Mouse (Mus musculus) embryonic facial prominence, embryonic 12.5 days (tissue): Measurements from ENCODE around the gene Grrp1. TPM values are rescaled to one million over a fixed set of nuclear protein-coding genes. Genes with fewer than 3 reads are reported as not detected.

Experiments
- ATAC-seq: fragments of 200-750 bp; cut with Nextera tagmentation; 2 replicates; pipeline ENCODE4 v1.8.0; 2017; ENCODE audit not compliant: insufficient number of reproducible peaks, insufficient read depth, low FRiP score, low TSS enrichment
- H3K27ac ChIP-seq: fragments of 300-500 bp; sonication (generic); 2 replicates; pipeline ENCODE4 v1.5.1; 2016; ENCODE audit warnings: mild to moderate bottlenecking
- H3K27me3 ChIP-seq: fragments of 300-500 bp; sonication (generic); 2 replicates; pipeline ENCODE4 v1.6.1; 2016; ENCODE audit warnings: mild to moderate bottlenecking, moderate library complexity
- H3K36me3 ChIP-seq: fragments of 300-500 bp; sonication (generic); 2 replicates; pipeline ENCODE4 v1.6.1; 2016; ENCODE audit warnings: mild to moderate bottlenecking
- H3K4me1 ChIP-seq: fragments of 300-500 bp; sonication (generic); 2 replicates; pipeline ENCODE4 v1.6.1; 2016
- H3K4me2 ChIP-seq: fragments of 300-500 bp; sonication (generic); replicated peaks from 2 replicates; pipeline ENCODE4 v1.6.1; 2016; ENCODE audit warnings: mild to moderate bottlenecking, moderate library complexity
- H3K4me3 ChIP-seq: fragments of 300-500 bp; sonication (generic); 2 replicates; pipeline ENCODE4 v1.5.1; 2016; ENCODE audit warnings: mild to moderate bottlenecking
- H3K9ac ChIP-seq: fragments of 300-500 bp; sonication (generic); 2 replicates; pipeline ENCODE4 v1.6.1; 2016; ENCODE audit warnings: mild to moderate bottlenecking, moderate library complexity
- H3K9me3 ChIP-seq: fragments of 300-500 bp; sonication (generic); 2 replicates; pipeline ENCODE4 v1.6.1; 2016; ENCODE audit warnings: mild to moderate bottlenecking, moderate library complexity
- WGBS: fragments of 180-500 bp; shearing (Covaris S2); methylation state at CpG from one replicate; pipeline ENCODE4 v1.1.7; 2016; 5-methylcytosine and 5-hydroxymethylcytosine counted together
- polyA plus RNA-seq: library from polyadenylated mRNA; unstranded; fragments of >200 nt; fragmentation: Nextera tagmentation; extraction: Ambion mirVana; gene quantifications from 2 replicates; pipeline ENCODE4 v1.2.1, GENCODE M21; 2016

Grrp1 gene
- polyA plus RNA-seq, 1 experiment from 2014 or later: 6.3 TPM

DNA sequence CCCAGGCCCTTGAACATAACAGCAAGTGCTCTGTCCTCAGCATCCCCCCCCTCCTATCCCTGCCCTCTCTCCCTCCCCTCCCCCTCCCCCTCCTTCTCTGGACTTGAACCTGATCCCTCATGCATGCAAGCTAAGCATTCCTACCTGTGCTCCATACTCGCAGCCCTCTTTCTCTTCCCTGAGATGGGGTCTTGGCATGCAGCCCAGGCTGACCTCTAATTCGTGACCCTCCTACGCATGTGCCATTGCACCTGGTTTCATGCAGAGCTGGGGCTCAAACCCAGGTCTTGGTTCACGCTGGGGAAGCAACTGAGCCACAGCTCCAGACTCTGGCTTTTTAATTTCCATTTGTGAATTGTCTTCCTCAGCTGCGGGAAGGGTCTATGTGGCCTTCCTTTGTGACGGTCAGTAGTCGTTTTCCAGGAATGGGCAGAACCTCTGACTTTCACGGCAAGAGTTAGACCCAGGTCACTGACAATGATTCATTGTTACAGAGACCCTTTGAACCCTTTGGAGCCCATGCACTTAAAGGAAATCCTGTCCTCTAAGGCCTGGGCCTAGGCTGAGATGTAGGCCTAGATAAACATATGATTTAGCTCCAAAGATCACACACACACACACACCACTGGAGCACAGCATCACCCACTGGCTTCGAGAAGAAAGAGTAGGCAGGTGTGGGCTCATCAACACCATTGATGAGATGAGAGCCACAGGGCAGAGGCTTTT is 12.1 kb upstream of the Grrp1 start:
- ATAC-seq: no peak
- H3K27ac ChIP-seq: no peak overlapping the region
- no peak overlapping the region for H3K4me2 ChIP-seq
- no peaks in the 10 kb centered on the region for H3K9me3 ChIP-seq
- H3K27me3 ChIP-seq: no peaks in the 10 kb centered on the region
- 52% methylated on average over 9 of the region's 9 CpGs for WGBS
- no peaks in the 10 kb centered on the region for H3K36me3 ChIP-seq
- H3K4me3 ChIP-seq: no peak overlapping the region
- no peaks in the 10 kb centered on the region for H3K4me1 ChIP-seq
- no peak overlapping the region for H3K9ac ChIP-seq

GRCm38 (mm10) chr4:134263191-134263590 is 9.3 kb upstream of the Grrp1 start:
- ATAC-seq: no peak
- Histone ChIP-seq H3K4me3 (no peak overlapping the region), H3K27ac (no peak overlapping the region), H3K4me1 (no peaks in the 10 kb centered on the region; the same call in 1 of the 2 replicates), H3K36me3 (no peaks in the 10 kb centered on the region), H3K27me3 (no peaks in the 10 kb centered on the region), H3K9ac (no peak overlapping the region), H3K9me3 (no peaks in the 10 kb centered on the region), H3K4me2 (no peak overlapping the region)
- WGBS: 29% methylated on average over 6 of the region's 6 CpGs

DNA sequence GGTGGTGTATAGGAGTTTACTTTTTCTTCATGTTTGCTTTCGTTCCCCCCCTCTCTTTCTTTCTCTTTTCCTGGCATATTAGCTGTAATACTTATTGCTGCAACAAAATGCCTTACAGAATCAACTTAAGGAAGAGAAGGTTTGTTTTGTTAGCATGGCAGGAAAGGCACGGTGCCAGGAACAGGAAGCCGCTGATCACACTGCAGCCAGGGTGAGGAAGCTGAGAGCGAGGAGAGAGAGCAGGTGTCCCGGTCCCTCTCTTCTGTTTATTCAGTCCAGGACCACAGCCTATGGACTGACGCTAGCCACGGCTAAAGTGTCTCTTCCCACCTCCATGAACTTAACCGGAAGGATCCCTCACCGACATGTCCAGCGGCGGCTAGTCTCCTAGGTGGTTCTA is 4.4 kb upstream of the Grrp1 start:
- Histone ChIP-seq H3K4me3 (no peak overlapping the region), H3K4me1 (peaks cover 31% of the 10 kb centered on the region), H3K27me3 (peaks cover 20% of the 10 kb centered on the region), H3K9ac (no peak overlapping the region), H3K27ac (0 out of 2 replicates have a peak overlapping the region, but pooled peaks have one; percentile 23), H3K9me3 (no peaks in the 10 kb centered on the region), H3K36me3 (no peaks in the 10 kb centered on the region), H3K4me2 (no peak overlapping the region)
- no peak for ATAC-seq
- 57% methylated on average over 11 of the region's 11 CpGs for WGBS

- H3K9ac ChIP-seq: no peak overlapping the region
- H3K27me3 ChIP-seq: peaks cover 29% of the 10 kb centered on the region
- H3K4me3 ChIP-seq: no peak overlapping the region
- H3K27ac ChIP-seq: 0 out of 2 replicates have a peak overlapping the region, but pooled peaks have one; percentile 23
- 0 out of 2 replicates have a peak overlapping the region, but pooled peaks have one; percentile 5 for H3K4me2 ChIP-seq
- peaks cover 37% of the 10 kb centered on the region for H3K4me1 ChIP-seq
- no peak for ATAC-seq
- 12% methylated on average over 11 of the region's 11 CpGs for WGBS
- no peaks in the 10 kb centered on the region for H3K36me3 ChIP-seq
- H3K9me3 ChIP-seq: no peaks in the 10 kb centered on the region
These were observed 3.5 kb upstream of the Grrp1 start for GRCm38 (mm10) chr4:134257198-134258009.

- no peak for ATAC-seq
- Histone ChIP-seq H3K9ac (no peak overlapping the region), H3K4me3 (no peak overlapping the region), H3K36me3 (no peaks in the 10 kb centered on the region), H3K4me2 (0 out of 2 replicates have a peak overlapping the region, but pooled peaks have one; percentile 9), H3K9me3 (no peaks in the 10 kb centered on the region), H3K4me1 (peaks cover 45% of the 10 kb centered on the region), H3K27me3 (peaks cover 37% of the 10 kb centered on the region), H3K27ac (no peak overlapping the region)
- WGBS: 9% methylated on average over 19 of the region's 19 CpGs
These were observed 2.7 kb upstream of the Grrp1 start for GRCm38 (mm10) chr4:134256407-134257197.

DNA sequence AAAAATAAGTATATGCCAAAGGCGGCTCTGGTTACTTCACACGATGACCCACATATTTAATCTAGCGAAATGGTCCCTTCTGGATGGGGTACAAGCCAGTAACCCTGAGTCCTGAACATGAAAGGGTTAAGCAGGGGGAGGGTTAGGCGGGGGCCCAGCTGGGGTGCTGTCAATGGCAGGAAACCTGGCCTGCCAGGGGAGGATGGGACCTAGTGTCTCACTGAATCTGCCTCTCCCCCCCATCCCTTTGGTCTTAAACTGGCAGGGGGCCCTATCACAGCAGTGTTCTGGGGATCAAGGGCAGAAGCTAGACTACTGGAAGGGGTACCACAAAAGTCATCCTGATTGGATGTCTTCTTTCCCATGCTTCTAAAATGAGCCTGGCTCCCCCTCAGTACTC is 1.9 kb upstream of the Grrp1 start:
- no peak overlapping the region for H3K4me2 ChIP-seq
- H3K9ac ChIP-seq: 0 out of 2 replicates have a peak overlapping the region, but pooled peaks have one; percentile 15
- no peak for ATAC-seq
- H3K36me3 ChIP-seq: no peaks in the 10 kb centered on the region
- H3K4me3 ChIP-seq: no peak overlapping the region
- H3K4me1 ChIP-seq: peaks cover 52% of the 10 kb centered on the region
- no peaks in the 10 kb centered on the region for H3K9me3 ChIP-seq
- WGBS: 25% methylated on average over 4 of the region's 4 CpGs
- H3K27ac ChIP-seq: no peak overlapping the region
- H3K27me3 ChIP-seq: peaks cover 45% of the 10 kb centered on the region

DNA sequence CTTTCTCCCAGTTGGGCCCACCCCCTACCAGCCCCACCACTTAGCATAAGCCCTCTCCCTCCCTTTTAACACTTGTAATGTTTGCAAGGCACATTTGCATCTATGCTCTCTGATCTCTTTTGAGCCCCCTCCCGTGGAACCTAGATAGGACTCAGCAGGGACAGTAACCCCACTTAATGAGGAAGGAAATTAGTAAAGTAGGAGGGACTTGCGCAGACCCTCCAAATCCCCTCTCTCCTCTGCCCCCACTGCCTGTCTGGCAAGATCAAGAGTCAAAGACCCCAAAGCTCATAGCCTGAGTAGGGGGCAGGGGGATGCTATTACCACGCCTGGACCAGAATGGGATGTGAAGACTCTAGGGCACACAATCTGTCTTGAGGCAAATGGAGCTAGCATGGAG is 929 bp upstream of the Grrp1 start:
- Histone ChIP-seq H3K36me3 (no peaks in the 10 kb centered on the region), H3K27ac (no peak overlapping the region), H3K27me3 (peaks cover 55% of the 10 kb centered on the region), H3K4me1 (peaks cover 61% of the 10 kb centered on the region), H3K4me2 (no peak overlapping the region), H3K9ac (no peak overlapping the region), H3K4me3 (no peak overlapping the region), H3K9me3 (no peaks in the 10 kb centered on the region)
- 30% methylated on average over 3 of the region's 3 CpGs for WGBS
- ATAC-seq: no peak

DNA sequence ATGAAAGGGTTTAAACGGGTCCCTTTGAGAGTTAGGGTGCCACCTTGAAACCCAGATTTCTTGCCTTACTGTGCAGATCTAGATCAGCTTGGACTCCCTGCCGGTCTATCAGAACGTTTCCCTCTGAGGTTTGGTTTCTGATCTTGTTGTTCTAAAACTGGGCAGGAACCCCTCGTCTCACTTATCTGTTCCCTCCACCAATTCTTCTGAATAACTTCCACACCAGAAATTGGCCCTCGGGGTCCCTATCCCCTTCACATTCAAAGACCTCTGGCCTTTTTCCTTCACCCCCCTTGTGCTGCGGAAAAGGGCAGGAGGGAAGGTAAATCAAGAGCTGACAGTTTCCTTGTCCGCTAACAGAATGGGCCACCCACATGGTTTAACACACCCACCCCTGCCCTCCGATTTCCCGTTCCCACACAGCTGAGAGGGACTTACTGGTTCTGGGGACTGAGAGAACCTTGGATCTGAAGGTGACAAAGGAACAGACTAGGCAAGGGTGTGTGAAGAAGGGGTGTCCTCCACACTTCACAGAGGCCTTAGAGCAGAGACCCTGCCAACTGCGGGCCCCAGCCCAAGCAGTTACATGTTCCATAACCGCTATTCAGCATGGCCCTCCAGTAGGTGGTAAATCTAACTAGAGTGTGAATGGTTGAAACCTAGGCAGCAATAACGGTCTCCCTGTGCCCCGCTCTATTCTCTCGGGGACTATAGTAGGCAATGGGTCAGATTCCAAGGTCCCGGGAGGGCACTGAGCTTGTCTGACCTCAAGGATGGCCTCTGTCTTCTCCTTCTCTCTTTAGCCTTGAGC is 790 bp downstream of the Grrp1 start:
- Histone ChIP-seq H3K4me3 (peak overlapping the region; percentile 34), H3K4me1 (peaks cover 62% of the 10 kb centered on the region), H3K9ac (peak overlapping the region; percentile 31; the same call in 1 of the 2 replicates), H3K9me3 (no peaks in the 10 kb centered on the region), H3K27me3 (peaks cover 72% of the 10 kb centered on the region), H3K4me2 (peak overlapping the region; percentile 89), H3K27ac (no peak overlapping the region), H3K36me3 (no peaks in the 10 kb centered on the region)
- WGBS: 6% methylated on average over 15 of the region's 15 CpGs
- ATAC-seq: no peak

DNA sequence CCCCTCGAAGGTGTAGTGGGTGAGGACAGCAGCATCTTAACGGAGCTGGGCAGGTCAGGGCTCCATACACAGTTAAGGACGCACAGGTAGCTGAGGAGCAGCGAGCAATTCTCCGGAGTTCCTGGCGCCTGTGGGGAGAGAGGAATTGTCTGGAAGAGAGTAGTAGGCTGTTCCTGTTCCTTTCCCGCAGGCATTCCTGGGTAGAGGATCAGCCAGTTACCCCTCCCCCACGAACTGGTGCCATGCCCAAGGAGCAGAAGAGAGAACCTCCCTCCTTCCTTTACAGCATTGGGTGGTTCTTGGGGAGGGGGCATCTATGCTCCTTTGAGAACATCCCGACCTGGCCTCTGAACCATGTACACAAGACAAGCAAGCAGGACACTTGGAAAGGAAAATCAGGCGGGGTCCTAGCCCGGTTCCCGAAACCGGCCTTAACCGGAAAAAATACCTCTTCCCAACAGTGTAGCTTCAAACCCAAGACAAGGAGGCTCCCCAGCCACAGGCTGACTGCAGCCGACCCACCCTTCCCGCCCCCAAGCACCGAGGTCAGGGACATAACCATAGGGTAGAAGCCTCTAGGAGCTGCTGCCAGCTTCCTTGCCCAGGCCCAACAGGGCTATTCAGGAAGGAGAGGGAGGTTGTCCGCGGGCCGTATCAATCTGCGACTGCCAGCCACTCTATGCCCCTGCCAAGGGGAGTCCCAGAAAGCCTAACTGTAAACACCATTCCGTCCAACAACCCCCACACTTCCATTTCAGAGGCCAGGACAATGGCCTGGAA is 1.6 kb downstream of the Grrp1 start:
- no peak for ATAC-seq
- 5% methylated on average over 22 of the region's 22 CpGs for WGBS
- H3K4me2 ChIP-seq: peak overlapping the region; percentile 89
- peaks cover 56% of the 10 kb centered on the region for H3K4me1 ChIP-seq
- H3K9ac ChIP-seq: peak overlapping the region; percentile 60
- H3K27me3 ChIP-seq: peaks cover 80% of the 10 kb centered on the region
- H3K36me3 ChIP-seq: no peaks in the 10 kb centered on the region
- H3K27ac ChIP-seq: no peak overlapping the region
- H3K9me3 ChIP-seq: no peaks in the 10 kb centered on the region
- peak overlapping the region; percentile 50 for H3K4me3 ChIP-seq
